Mouse (Mus musculus) embryonic stem cell, embryonic (primary cell): ENCODE results near the gene Cdk6.
"Not testable (repeated sequence)": the region's sequence is repeated elsewhere in the genome, so short reads cannot be mapped to it uniquely, and the experiment has no call there.

Source experiments
- CTCF ChIA-PET, 4 experiments: fragments of 300-600 bp in 2 of 4; fragments of 350-600 bp in 2 of 4; sonication (Branson Sonifier 250); formaldehyde crosslinking; loops; one replicate each; lab custom pipeline; 2022; ENCODE audit warnings: inconsistent platforms in 2 of 4; lab: Charles Lee
- POLR2A ChIA-PET, 4 experiments: fragments of 300-600 bp in 2 of 4; fragments of 350-600 bp in 2 of 4; sonication (Branson Sonifier 250); formaldehyde crosslinking; loops; one replicate each; lab custom pipeline; 2022; ENCODE audit warnings: antibody characterized with exemption in 4 of 4, inconsistent platforms in 1 of 4; lab: Charles Lee

The Cdk6 gene

GRCm38 (mm10) chr5:3386731-3387087 is 45.4 kb downstream of the Cdk6 start:
- ChIA-PET CTCF (interaction anchor here in 2 of 4 experiments (0.6 to 1.2 kb wide), 2 partner anchors 14 to 286 kb away, joined by 3 to 17 read pairs; no protein-coding TSS in a partner anchor), POLR2A (interaction anchor here (0.5 to 2.1 kb wide), 17 partner anchors 9 to 394 kb away, joined by 3 to 12 read pairs (median 4); no protein-coding TSS in a partner anchor)

GRCm38 (mm10) chr5:3387138-3387537 is 45.9 kb downstream of the Cdk6 start:
- CTCF ChIA-PET, result no interaction called here
- POLR2A ChIA-PET, result interaction anchor here in 3 of 4 experiments (0.6 to 2.1 kb wide), 15 partner anchors 9 to 394 kb away, joined by 3 to 12 read pairs (median 4); no protein-coding TSS in a partner anchor

DNA sequence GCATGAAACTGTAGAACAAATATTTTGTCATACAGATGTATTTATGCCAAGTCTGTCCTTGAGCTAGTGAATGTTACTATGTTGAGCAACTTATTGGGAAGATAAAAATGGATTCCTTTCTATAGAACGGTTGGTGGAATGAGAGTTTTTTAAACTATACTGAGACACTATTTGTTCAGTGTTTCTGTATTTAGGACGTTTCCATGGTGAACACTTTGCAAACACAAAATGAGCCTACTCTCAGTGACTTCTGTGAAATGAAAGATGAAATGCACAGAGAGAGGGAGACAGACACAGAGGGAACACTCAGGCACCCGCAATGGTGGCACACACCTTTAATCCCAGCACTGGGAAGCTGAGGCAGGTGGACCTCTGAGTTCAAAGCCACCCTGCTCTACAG is 51.6 kb downstream of the Cdk6 start:
- ChIA-PET POLR2A (no interaction called here), CTCF (no interaction called here)

DNA sequence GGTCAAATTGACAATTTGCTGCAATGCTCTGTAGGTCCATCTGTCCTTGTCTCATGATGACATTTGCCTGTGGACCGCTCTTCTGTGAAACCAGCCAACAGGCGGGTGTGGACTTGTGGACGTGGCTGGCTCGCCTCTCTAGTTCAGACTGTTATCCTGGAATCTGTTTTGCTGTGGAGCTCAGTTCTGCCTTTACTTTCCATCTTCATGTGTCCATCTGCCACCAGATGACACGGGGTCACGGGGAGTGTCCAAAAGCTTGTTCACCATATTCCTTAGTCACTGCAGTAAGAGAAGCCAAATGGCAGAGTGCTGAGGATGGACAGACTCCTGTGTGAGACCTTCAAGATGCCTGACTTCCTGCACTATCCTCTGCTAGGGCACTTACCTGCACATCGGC is 52.9 kb downstream of the Cdk6 start:
- CTCF ChIA-PET, result interaction anchor here in 1 of 4 experiments (0.6 kb wide), 1 partner anchor 20 kb away, joined by 3 read pairs; no protein-coding TSS in a partner anchor
- POLR2A ChIA-PET, result interaction anchor here in 2 of 4 experiments (1.0 to 1.2 kb wide), 2 partner anchors 11 to 100 kb away, joined by 3 read pairs; no protein-coding TSS in a partner anchor

DNA sequence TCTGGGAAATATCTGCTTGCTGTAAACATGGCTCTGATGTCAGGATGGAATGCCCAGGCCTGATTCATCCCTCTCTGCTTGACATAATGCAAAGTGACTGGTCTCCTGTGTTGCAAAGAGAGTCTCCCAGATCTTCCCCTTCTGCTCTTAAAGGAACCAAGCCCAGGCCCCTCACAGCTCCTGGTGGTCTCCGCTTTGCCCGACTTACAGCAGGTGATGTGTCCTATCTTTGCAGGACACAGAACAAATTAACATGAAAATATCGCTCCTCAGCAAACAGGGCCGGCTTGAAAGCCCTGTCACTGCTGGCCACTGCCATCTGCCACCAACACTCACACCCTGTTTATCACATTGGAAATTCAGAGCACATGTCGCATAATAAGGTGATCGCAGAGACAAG is 53.7 kb downstream of the Cdk6 start:
- ChIA-PET POLR2A (interaction anchor here in 1 of 4 experiments (1.2 kb wide), 1 partner anchor 10 kb away, joined by 3 read pairs; no protein-coding TSS in a partner anchor), CTCF (no interaction called here)

- ChIA-PET CTCF (no interaction called here), POLR2A (interaction anchor here in 3 of 4 experiments (0.6 to 1.3 kb wide), 6 partner anchors 9 to 44 kb away, joined by 3 to 7 read pairs (median 4); no protein-coding TSS in a partner anchor)
These were observed 54.9 kb downstream of the Cdk6 start for GRCm38 (mm10) chr5:3396214-3396613.

- ChIA-PET CTCF (no interaction called here), POLR2A (interaction anchor here in 1 of 4 experiments (0.9 to 1.0 kb wide), 2 partner anchors 10 to 24 kb away, joined by 3 to 7 read pairs; no protein-coding TSS in a partner anchor)
These were observed 55.8 kb downstream of the Cdk6 start for GRCm38 (mm10) chr5:3396910-3397575.

GRCm38 (mm10) chr5:3399784-3400494 is 58.7 kb downstream of the Cdk6 start:
- ChIA-PET POLR2A (interaction anchor here in 1 of 4 experiments (0.7 to 1.5 kb wide), 5 partner anchors 12 to 48 kb away, joined by 3 to 4 read pairs (median 3); no protein-coding TSS in a partner anchor), CTCF (no interaction called here)

DNA sequence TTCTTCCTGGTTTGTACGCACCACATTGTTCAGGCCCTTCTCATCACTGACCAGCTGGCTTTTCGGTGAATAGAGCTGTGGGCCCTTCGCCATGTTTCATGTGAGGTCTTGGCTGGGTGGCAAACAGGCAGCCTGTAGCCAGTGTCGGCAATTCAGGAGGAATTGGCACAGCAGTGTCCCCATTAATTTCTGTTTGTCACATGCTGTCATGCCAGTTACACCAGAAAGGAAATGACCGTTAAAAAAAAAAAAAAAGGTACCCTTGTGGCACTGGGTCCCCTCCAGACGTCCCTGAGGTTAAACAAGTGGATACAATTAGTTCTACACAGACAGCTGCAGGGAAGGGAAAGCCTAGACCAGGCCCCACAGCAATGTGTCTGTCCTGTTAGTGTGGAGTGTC is 63.8 kb downstream of the Cdk6 start:
- CTCF ChIA-PET, result interaction anchor here in 1 of 4 experiments (0.7 kb wide), 1 partner anchor 127 kb away, joined by 4 read pairs; no protein-coding TSS in a partner anchor

GRCm38 (mm10) chr5:3405503-3405902 is 64.2 kb downstream of the Cdk6 start:
- ChIA-PET POLR2A (interaction anchor here in 2 of 4 experiments (0.9 to 1.4 kb wide), 3 partner anchors 11 to 19 kb away, joined by 3 to 8 read pairs (median 3); no protein-coding TSS in a partner anchor), CTCF (no interaction called here)

More for the DNA sequence above, 63.8 kb downstream of the Cdk6 start:
- POLR2A ChIA-PET, result interaction anchor here in 2 of 4 experiments (0.9 to 1.4 kb wide), 3 partner anchors 11 to 19 kb away, joined by 3 to 8 read pairs (median 3); no protein-coding TSS in a partner anchor

GRCm38 (mm10) chr5:3407926-3408325 is 66.6 kb downstream of the Cdk6 start:
- POLR2A ChIA-PET, result no interaction called here
- CTCF ChIA-PET, result no interaction called here

DNA sequence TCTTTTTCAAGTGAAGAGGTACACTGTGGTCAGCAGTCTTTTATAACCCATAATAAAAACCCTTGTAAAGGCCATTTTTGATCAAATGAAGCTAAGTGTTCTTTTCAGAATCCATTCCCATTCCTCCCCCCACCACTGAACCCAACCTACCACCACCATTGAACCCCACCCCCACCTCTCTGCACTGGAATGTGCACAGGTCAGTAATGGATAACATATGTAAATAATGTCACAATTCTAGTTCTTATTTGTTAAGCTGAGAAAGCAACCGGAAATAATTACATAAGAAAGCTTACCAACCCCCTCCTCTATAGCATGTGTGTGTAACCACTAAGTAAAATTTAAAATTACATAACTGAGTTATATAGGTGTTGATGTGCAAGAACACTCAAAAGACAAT is 76.9 kb downstream of the Cdk6 start:
- CTCF ChIA-PET, result not testable (repeated sequence)

GRCm38 (mm10) chr5:3420094-3420831 is 79.0 kb downstream of the Cdk6 start:
- ChIA-PET CTCF (no interaction called here), POLR2A (interaction anchor here in 1 of 4 experiments (1.0 kb wide), 1 partner anchor 24 kb away, joined by 3 read pairs; no protein-coding TSS in a partner anchor)

More for the DNA sequence above, 76.9 kb downstream of the Cdk6 start:
- POLR2A ChIA-PET, result not testable (repeated sequence)

DNA sequence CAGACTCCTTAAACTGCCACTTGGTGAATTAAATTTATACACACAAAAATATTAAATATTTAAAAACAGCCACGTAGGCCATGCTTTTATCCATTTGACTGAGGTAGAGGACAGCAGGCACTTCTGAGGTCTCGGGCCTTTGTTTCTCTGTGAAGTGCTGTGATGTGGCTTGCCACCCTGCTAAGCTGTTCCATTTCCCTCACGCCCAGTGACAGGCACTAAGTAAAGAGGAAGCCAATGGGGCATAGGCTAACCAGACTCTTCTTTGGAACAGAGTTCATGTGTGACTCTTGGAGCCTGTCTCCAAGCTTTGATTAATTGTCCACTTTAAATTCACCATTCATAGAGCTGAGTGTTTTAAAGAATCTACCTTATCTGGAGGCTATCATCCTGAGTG is 79.5 kb downstream of the Cdk6 start:
- POLR2A ChIA-PET, result interaction anchor here in 1 of 4 experiments (1.0 kb wide), 1 partner anchor 24 kb away, joined by 3 read pairs; no protein-coding TSS in a partner anchor
- CTCF ChIA-PET, result no interaction called here

DNA sequence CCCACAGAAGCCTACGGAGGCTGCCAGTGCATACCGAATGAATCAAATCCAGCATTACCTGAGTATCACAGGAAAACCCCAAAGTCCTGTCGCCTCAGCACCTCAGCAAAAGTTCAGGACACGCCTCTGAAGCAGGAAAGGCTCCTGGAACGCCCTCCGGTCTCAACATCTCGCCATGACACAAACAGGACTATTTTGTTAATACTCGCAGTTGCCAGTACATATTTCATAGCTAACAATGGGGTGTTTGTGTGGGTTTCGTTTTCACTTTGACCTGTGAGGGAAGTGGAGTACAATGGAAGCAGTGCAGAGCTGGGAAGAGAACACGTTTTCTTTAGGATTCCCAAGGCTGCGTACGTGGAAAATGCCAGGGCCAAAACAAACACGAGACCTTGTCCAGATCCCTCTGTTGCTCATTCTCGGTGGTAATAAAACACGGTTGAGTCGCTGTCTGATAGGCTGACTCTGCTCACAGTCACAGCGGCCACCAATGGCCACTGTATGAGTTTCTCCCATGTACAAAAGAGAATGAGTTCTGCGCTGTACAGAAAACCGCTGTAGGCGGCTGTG is 91.9 kb downstream of the Cdk6 start:
- CTCF ChIA-PET, result not testable (repeated sequence)

DNA sequence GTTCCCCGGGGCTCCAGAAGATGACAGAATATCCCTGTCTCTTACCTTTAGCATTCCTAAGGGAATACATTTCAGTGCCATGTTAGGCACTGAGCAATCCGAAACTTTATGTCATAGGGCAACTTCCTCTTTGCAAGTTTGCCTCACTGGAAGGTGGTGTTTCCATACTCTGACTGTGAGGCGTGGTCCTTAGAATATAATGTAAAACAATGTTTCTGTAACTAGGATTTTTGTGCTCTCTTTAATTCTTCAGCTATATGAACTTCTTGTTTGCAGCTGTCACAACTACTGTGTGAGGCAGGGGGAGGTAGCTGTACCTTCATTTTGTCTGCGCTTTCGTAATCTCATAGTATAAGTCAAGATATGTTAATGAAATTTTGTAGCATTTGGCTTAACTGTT is 92.8 kb downstream of the Cdk6 start:
- POLR2A ChIA-PET, CTCF ChIA-PET: not testable (repeated sequence)

More for the DNA sequence above, 91.9 kb downstream of the Cdk6 start:
- POLR2A ChIA-PET, result not testable (repeated sequence)

DNA sequence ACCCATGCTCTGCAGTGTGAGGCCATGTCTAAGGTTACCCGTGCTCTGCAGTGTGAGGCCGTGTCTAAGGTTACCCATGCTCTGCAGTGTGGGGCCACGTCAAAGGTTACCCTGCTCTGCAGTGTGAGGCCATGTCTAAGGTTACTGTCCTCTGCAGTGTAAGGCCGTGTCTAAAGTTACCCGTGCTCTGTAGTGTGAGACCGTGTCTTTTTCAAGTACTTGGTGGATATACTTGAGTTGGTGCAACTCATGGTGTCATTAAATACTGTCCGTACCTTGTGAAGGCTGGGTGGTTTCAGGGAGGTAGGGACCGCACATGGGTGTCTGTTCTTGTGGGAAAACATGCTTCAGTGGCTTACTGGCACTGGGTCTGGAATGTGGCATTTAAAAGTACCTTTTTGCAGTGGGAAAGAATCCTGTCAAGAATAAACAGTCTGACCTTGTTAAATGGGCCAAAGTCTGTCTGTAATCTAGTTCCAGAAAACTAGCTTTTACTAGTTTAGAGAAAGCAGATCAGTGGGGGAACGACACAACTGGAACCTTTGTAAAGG is 97.2 kb downstream of the Cdk6 start:
- CTCF ChIA-PET, POLR2A ChIA-PET: not testable (repeated sequence)

DNA sequence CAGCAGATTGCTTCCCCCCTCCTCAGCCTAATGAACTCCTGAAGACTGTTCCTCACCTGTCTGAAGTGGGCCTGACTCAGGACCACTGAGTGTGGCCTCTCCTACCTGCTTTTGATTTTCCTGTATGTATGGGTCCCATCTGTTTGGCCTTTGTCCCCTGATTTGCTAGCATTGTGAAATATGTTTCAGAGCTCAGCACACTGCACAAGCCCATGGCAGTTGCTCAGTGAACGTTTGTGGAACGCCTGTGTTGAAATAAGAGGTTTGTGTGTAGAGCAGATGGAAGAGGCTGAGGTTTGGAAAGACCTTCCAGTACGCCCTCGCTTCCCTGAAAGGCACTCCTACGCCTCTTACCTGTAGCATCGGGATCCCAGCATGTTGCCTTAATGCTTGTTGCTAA is 98.1 kb downstream of the Cdk6 start:
- CTCF ChIA-PET, result not testable (repeated sequence)

More for the DNA sequence above, 98.1 kb downstream of the Cdk6 start:
- POLR2A ChIA-PET, result not testable (repeated sequence)
